Mouse (Mus musculus): ENCODE measurements around the gene Nr2c1.

GRCm38 (mm10) chr10:94134535-94135390, 13.1 kb upstream of the Nr2c1 start:
- TF ChIP-seq CTCF (IDR thresholded peaks at IDR 0.05; ENCODE audit: borderline replicate concordance, insufficient read depth, low read length): no peak
- no peak for TF ChIP-seq POLR2A (IDR thresholded peaks at IDR 0.05; ENCODE audit: low read depth, low read length)

Measured in embryonic fibroblast, embryonic 13.5 days (primary cell).